Mouse (Mus musculus) forebrain, embryonic 13.5 days (tissue): ENCODE results near the gene Fbxo21. TPM values are rescaled to one million over a fixed set of nuclear protein-coding genes. Genes with fewer than 3 reads are reported as not detected.

Source experiments
- ATAC-seq: fragments of 200-750 bp; cut with Nextera tagmentation; 2 replicates; pipeline ENCODE4 v1.8.0; 2017
- H3K27ac ChIP-seq: fragments of 300-500 bp; sonication (generic); 2 replicates; pipeline ENCODE4 v1.5.1; 2015; ENCODE audit warnings: inconsistent platforms, mild to moderate bottlenecking, moderate library complexity
- H3K27me3 ChIP-seq: fragments of 300-500 bp; sonication (generic); 2 replicates; pipeline ENCODE4 v1.6.1; 2015; ENCODE audit warnings: mild to moderate bottlenecking, inconsistent platforms
- H3K36me3 ChIP-seq: fragments of 300-500 bp; sonication (generic); 2 replicates; pipeline ENCODE4 v1.6.1; 2015; ENCODE audit warnings: mild to moderate bottlenecking, inconsistent platforms; ENCODE audit not compliant: poor library complexity, severe bottlenecking
- H3K4me1 ChIP-seq: fragments of 300-500 bp; sonication (generic); 2 replicates; pipeline ENCODE4 v1.6.1; 2015; ENCODE audit warnings: inconsistent platforms
- H3K4me2 ChIP-seq: fragments of 300-500 bp; sonication (generic); 2 replicates; pipeline ENCODE4 v1.6.1; 2015; ENCODE audit warnings: inconsistent platforms, mild to moderate bottlenecking, moderate library complexity
- H3K4me3 ChIP-seq: fragments of 300-500 bp; sonication (generic); 2 replicates; pipeline ENCODE4 v1.5.1; 2015; ENCODE audit warnings: mild to moderate bottlenecking, inconsistent platforms
- H3K9ac ChIP-seq: fragments of 300-500 bp; sonication (generic); 2 replicates; pipeline ENCODE4 v1.6.1; 2015; ENCODE audit warnings: mild to moderate bottlenecking, inconsistent platforms
- H3K9me3 ChIP-seq: fragments of 300-500 bp; sonication (generic); replicated peaks from 2 replicates; pipeline ENCODE4 v1.6.1; 2016; ENCODE audit warnings: inconsistent platforms
- WGBS: fragments of 180-500 bp; shearing (Covaris S2); methylation state at CpG from one replicate; pipeline ENCODE4 v1.1.7; 2015; 5-methylcytosine and 5-hydroxymethylcytosine counted together
- polyA plus RNA-seq: library from polyadenylated mRNA; unstranded; fragments of >200 nt; fragmentation: Nextera tagmentation; extraction: Ambion mirVana; gene quantifications from 2 replicates; pipeline ENCODE4 v1.2.1, GENCODE M21; 2015

The Fbxo21 gene
- polyA plus RNA-seq, 1 experiment from 2014 or later: 141 TPM

GRCm38 (mm10) chr5:118027101-118027697 is 50.7 kb downstream of the Fbxo21 start:
- WGBS: under 1% methylated on average over 38 of the region's 39 CpGs
- H3K9me3 ChIP-seq: no peaks in the 10 kb centered on the region
- peak; percentile 17; the same call in 1 of the 2 replicates for ATAC-seq
- peaks cover 50% of the 10 kb centered on the region for H3K4me1 ChIP-seq
- H3K4me3 ChIP-seq: peak overlapping the region; percentile 67
- H3K27me3 ChIP-seq: peaks cover 60% of the 10 kb centered on the region
- H3K27ac ChIP-seq: no peak overlapping the region
- peak overlapping the region; percentile 99 for H3K4me2 ChIP-seq
- no peaks in the 10 kb centered on the region for H3K36me3 ChIP-seq
- H3K9ac ChIP-seq: peak overlapping the region; percentile 67

- peaks cover 60% of the 10 kb centered on the region for H3K27me3 ChIP-seq
- peak within 1 kb of the TSS; percentile 67 for H3K9ac ChIP-seq
- WGBS: under 1% methylated on average over 53 of the region's 63 CpGs
- ATAC-seq: peak; percentile 29; the same call in 1 of the 2 replicates
- H3K36me3 ChIP-seq: no peaks in the 10 kb centered on the region
- H3K4me1 ChIP-seq: peaks cover 50% of the 10 kb centered on the region
- no peak within 1 kb of the TSS for H3K27ac ChIP-seq
- peak within 1 kb of the TSS; percentile 67 for H3K4me3 ChIP-seq
- peak within 1 kb of the TSS; percentile 99 for H3K4me2 ChIP-seq
- no peaks in the 10 kb centered on the region for H3K9me3 ChIP-seq
Observed at GRCm38 (mm10) chr5:118027698-118028190, 51.2 kb downstream of the Fbxo21 start, which contains the start of gene Tesc. Gene Tesc, plus strand, starts transcription at chr5:118027743.

GRCm38 (mm10) chr5:118028191-118029034 is 51.9 kb downstream of the Fbxo21 start:
- WGBS: under 1% methylated on average over 74 of the region's 79 CpGs
- peaks cover 60% of the 10 kb centered on the region for H3K27me3 ChIP-seq
- H3K27ac ChIP-seq: no peak overlapping the region
- H3K4me3 ChIP-seq: peak overlapping the region; percentile 67
- H3K4me2 ChIP-seq: peak overlapping the region; percentile 99
- no peaks in the 10 kb centered on the region for H3K9me3 ChIP-seq
- H3K36me3 ChIP-seq: no peaks in the 10 kb centered on the region
- no peak for ATAC-seq
- peaks cover 50% of the 10 kb centered on the region for H3K4me1 ChIP-seq
- peak overlapping the region; percentile 67 for H3K9ac ChIP-seq

GRCm38 (mm10) chr5:118029035-118029408 is 52.5 kb downstream of the Fbxo21 start:
- 0 out of 2 replicates have a peak, but pooled peaks have one; percentile 14 for ATAC-seq
- H3K4me1 ChIP-seq: peaks cover 50% of the 10 kb centered on the region
- H3K4me2 ChIP-seq: peak overlapping the region; percentile 99
- no peak overlapping the region for H3K27ac ChIP-seq
- peak overlapping the region; percentile 67 for H3K4me3 ChIP-seq
- peaks cover 60% of the 10 kb centered on the region for H3K27me3 ChIP-seq
- H3K9me3 ChIP-seq: no peaks in the 10 kb centered on the region
- H3K36me3 ChIP-seq: no peaks in the 10 kb centered on the region
- no peak overlapping the region for H3K9ac ChIP-seq
- 9% methylated on average over 12 of the region's 12 CpGs for WGBS

- Histone ChIP-seq H3K36me3 (no peaks in the 10 kb centered on the region), H3K9ac (no peak overlapping the region), H3K27ac (no peak overlapping the region), H3K4me2 (peak overlapping the region; percentile 99), H3K27me3 (peaks cover 60% of the 10 kb centered on the region), H3K4me1 (peaks cover 50% of the 10 kb centered on the region), H3K9me3 (no peaks in the 10 kb centered on the region), H3K4me3 (peak overlapping the region; percentile 67)
- ATAC-seq: peak; percentile 59
- 5% methylated on average over 10 of the region's 10 CpGs for WGBS
Observed at GRCm38 (mm10) chr5:118029420-118029819, 52.9 kb downstream of the Fbxo21 start.

- peak overlapping the region; percentile 99; the same call in 1 of the 2 replicates for H3K4me2 ChIP-seq
- no peak for ATAC-seq
- no peak overlapping the region for H3K27ac ChIP-seq
- WGBS: 94% methylated on average over 9 of the region's 9 CpGs
- 0 out of 2 replicates have a peak, but pooled peaks cover 2% of the 10 kb centered on the region for H3K9me3 ChIP-seq
- H3K4me3 ChIP-seq: no peak overlapping the region
- no peaks in the 10 kb centered on the region for H3K36me3 ChIP-seq
- no peak overlapping the region for H3K9ac ChIP-seq
- peaks cover 50% of the 10 kb centered on the region for H3K4me1 ChIP-seq
- H3K27me3 ChIP-seq: peaks cover 59% of the 10 kb centered on the region
Observed at GRCm38 (mm10) chr5:118030022-118030675, 53.6 kb downstream of the Fbxo21 start.

- WGBS: 53% methylated on average over 5 of the region's 5 CpGs
- no peak overlapping the region for H3K4me2 ChIP-seq
- no peak overlapping the region for H3K27ac ChIP-seq
- no peak for ATAC-seq
- peaks cover 47% of the 10 kb centered on the region for H3K4me1 ChIP-seq
- no peak overlapping the region for H3K4me3 ChIP-seq
- peaks cover 50% of the 10 kb centered on the region for H3K27me3 ChIP-seq
- H3K9me3 ChIP-seq: 0 out of 2 replicates have a peak, but pooled peaks cover 7% of the 10 kb centered on the region
- H3K9ac ChIP-seq: no peak overlapping the region
- H3K36me3 ChIP-seq: no peaks in the 10 kb centered on the region
Observed at GRCm38 (mm10) chr5:118031059-118031458, 54.5 kb downstream of the Fbxo21 start.

- H3K9me3 ChIP-seq: 0 out of 2 replicates have a peak, but pooled peaks cover 7% of the 10 kb centered on the region
- peaks cover 43% of the 10 kb centered on the region for H3K4me1 ChIP-seq
- no peak overlapping the region for H3K27ac ChIP-seq
- no peak overlapping the region for H3K4me2 ChIP-seq
- H3K36me3 ChIP-seq: no peaks in the 10 kb centered on the region
- no peak for ATAC-seq
- H3K4me3 ChIP-seq: no peak overlapping the region
- H3K9ac ChIP-seq: no peak overlapping the region
- peaks cover 46% of the 10 kb centered on the region for H3K27me3 ChIP-seq
- WGBS: 32% methylated on average over 4 of the region's 4 CpGs
Observed at GRCm38 (mm10) chr5:118031508-118031907, 55.0 kb downstream of the Fbxo21 start.

GRCm38 (mm10) chr5:118033328-118033727 is 56.8 kb downstream of the Fbxo21 start:
- no peaks in the 10 kb centered on the region for H3K36me3 ChIP-seq
- peaks cover 41% of the 10 kb centered on the region for H3K4me1 ChIP-seq
- no peak overlapping the region for H3K4me3 ChIP-seq
- H3K27me3 ChIP-seq: peaks cover 28% of the 10 kb centered on the region
- WGBS: 56% methylated on average over 4 of the region's 4 CpGs
- no peak overlapping the region for H3K4me2 ChIP-seq
- 0 out of 2 replicates have a peak, but pooled peaks cover 7% of the 10 kb centered on the region for H3K9me3 ChIP-seq
- no peak for ATAC-seq
- no peak overlapping the region for H3K9ac ChIP-seq
- no peak overlapping the region for H3K27ac ChIP-seq

- no peaks in the 10 kb centered on the region for H3K36me3 ChIP-seq
- ATAC-seq: no peak
- H3K4me3 ChIP-seq: no peak overlapping the region
- peaks cover 24% of the 10 kb centered on the region for H3K27me3 ChIP-seq
- H3K4me2 ChIP-seq: no peak overlapping the region
- WGBS: 79% methylated on average over 6 of the region's 6 CpGs
- H3K27ac ChIP-seq: no peak overlapping the region
- 0 out of 2 replicates have a peak, but pooled peaks cover 7% of the 10 kb centered on the region for H3K9me3 ChIP-seq
- no peak overlapping the region for H3K9ac ChIP-seq
- H3K4me1 ChIP-seq: peaks cover 40% of the 10 kb centered on the region
Observed at GRCm38 (mm10) chr5:118033740-118034139, 57.2 kb downstream of the Fbxo21 start.

GRCm38 (mm10) chr5:118034632-118035031 is 58.1 kb downstream of the Fbxo21 start:
- 90% methylated on average over 1 of the region's 1 CpGs for WGBS
- Histone ChIP-seq H3K4me3 (no peak overlapping the region), H3K27me3 (peaks cover 15% of the 10 kb centered on the region), H3K36me3 (no peaks in the 10 kb centered on the region), H3K9me3 (0 out of 2 replicates have a peak, but pooled peaks cover 7% of the 10 kb centered on the region), H3K9ac (no peak overlapping the region), H3K27ac (no peak overlapping the region), H3K4me2 (no peak overlapping the region), H3K4me1 (peaks cover 39% of the 10 kb centered on the region)
- no peak for ATAC-seq
